Mouse (Mus musculus) thymus, adult 18-20 months (tissue): ENCODE data around the gene Gm3012.
"Not testable (repeated sequence)": the region's sequence is repeated elsewhere in the genome, so short reads cannot be mapped to it uniquely, and the experiment has no call there.

Experiments
- DNase-seq, 2 experiments: peaks; one replicate each; pipeline ENCODE4 v3.0.0; 2022; ENCODE audit warnings: mixed read lengths in 2 of 2

Gm3012 gene

DNA sequence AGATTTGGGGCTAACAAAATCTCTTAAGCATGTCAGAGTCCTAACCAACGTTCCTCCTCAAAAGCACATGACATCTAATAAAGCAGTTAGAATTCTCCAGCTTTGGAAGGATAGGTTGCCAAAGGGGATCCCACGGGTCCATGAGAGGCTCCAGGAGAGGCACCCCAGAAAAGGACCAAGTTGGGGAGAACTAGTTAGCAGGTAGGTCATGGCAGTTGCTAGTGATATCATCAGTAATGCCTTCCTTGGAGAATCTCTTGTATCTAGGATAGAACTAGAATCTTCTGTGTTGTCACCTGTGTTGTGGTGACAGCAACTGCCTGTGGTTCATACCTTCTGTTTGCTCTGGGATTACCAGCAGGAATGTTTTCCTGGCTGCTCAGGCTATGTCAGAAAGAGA, at the start of gene Gm3012:
Gene Gm3012, plus strand, starts transcription at position 301 of the 400 bp plus-strand sequence.
- not testable (repeated sequence) for DNase-seq

DNA sequence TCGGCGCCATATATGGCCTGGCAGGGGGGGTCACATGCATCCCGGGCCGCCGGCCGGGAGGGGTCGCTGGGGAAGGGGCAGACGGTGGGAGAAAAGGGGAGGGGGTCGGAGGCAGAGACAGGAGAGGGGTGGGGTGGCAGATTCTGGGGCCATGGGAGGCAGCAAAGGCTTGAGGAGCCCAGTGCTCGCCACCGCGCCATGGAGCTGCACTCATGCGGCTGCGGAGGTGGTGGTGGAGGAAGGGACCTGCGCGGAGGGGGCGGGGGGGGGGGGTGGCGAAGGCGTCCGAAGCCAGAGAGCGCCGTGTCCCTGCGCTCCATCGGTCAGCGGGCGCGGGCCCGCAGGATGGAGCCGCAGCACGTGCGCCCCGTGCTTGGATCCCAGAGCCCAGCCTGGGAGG, 17.4 kb downstream of the Gm3012 start, which contains the start of gene Gm3020:
Gene Gm3020, plus strand, starts transcription at position 301 of the 400 bp plus-strand sequence.
- not testable (repeated sequence) for DNase-seq

DNA sequence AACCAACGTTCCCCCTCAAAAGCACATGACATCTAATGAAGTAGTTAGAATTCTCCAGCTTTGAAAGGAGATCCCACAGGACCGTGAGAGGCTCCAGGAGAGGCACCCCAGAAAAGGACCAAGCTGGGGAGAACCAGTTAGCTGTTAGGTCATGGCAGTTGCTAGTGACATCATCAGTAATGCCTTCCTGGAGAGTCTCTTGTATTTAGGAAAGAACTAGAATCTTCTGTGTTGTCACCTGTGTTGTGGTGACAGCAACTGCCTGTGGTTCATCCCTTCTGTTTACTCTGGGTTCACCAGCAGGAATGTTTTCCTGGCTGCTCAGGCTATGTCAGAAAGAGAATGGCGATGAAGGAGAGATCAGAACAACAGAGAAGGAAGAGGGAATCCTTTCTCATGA, 54.2 kb downstream of the Gm3012 start, which contains the start of gene Gm3043:
Gene Gm3043, plus strand, starts transcription at position 301 of the 400 bp plus-strand sequence.
- DNase-seq = not testable (repeated sequence)
